Mouse (Mus musculus): Measurements from ENCODE around the gene Mapt. TPM values are rescaled to one million over a fixed set of nuclear protein-coding genes. Genes with fewer than 3 reads are reported as not detected.

Mapt gene
- polyA plus RNA-seq, 1 experiment = 1.4 TPM

DNA sequence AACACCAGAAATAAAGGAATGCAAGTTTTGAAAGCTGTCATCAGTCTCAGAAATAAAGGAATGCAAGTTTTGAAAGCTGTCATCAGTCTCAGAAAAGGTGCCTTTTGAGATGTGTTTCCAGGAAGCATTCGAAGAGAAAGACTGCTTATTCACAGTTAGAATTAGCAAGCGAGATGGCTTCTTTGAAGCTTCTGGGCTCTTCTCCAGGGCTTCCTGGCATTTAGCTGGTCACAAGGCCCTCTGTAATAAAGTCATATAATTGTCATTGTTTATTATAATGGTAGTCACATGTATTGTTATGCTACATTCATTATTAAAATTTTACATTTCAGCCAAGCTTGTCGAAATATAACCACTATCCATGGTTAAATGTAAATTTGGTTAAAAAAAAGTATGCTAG, 13.1 kb upstream of the Mapt start:
- no peak for DNase-seq
- TF ChIP-seq POLR2A (IDR thresholded peaks at IDR 0.05; ENCODE audit: control insufficient read depth, extremely low read depth, insufficient read depth, low read length, poor library complexity) (no peak), CTCF (IDR thresholded peaks at IDR 0.05; ENCODE audit: borderline replicate concordance, control insufficient read depth, extremely low read depth, insufficient read depth, low read length, poor library complexity) (no peak)
- no peak overlapping the region for H3K4me3 ChIP-seq (ENCODE audit: control insufficient read depth, insufficient read depth, low read length)
- no peaks in the 10 kb centered on the region for H3K27me3 ChIP-seq (ENCODE audit: control insufficient read depth, insufficient read depth, low read length)
- WGBS = 85% methylated on average over 3 of the region's 3 CpGs
- H3K4me1 ChIP-seq (replicated peaks; ENCODE audit: control insufficient read depth, insufficient read depth, low read length) = no peaks in the 10 kb centered on the region
- no peaks in the 10 kb centered on the region for H3K36me3 ChIP-seq (ENCODE audit: control insufficient read depth, insufficient read depth, low read length)
- no peak overlapping the region for H3K27ac ChIP-seq (ENCODE audit: control insufficient read depth, insufficient read depth, low read length)

DNA sequence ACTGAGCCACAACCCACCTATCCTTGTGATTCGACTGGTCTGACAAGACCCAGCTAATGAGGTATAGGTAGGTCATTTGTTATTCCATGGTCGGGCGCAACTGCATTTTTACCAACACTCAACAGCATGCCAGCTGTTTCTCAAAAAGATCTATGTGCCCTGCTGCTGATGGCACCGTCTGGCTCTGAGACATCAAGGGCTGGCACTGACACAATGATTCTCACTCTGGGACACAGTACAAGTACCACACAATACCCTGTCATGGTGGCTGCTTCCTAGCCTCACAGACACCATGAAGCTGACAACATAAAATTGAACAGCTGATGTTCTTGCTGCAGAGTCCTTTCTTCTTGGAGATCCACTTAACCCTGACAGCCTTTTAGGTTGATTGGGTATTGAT, 10.9 kb upstream of the Mapt start:
- 89% methylated on average over 4 of the region's 4 CpGs for WGBS

DNA sequence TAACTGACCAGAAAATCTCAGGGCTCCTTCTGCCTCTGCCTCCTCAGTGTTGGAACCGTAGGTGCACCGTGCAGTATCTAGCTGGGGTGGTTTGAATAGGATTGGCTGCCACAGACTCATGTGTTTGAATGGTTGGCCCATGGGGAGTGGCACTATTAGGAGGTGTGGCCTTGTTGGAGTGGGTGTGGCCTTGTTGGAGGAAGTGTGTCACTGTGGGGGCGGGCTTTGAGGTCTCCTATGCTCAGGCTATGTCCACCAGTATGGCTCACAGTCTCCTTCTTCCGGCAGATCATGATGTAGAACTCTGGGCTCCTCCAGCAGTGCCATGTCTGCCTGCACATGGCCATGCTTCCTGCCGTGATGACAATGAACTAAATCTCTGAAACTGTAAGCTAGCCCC, 9.4 kb upstream of the Mapt start:
- Histone ChIP-seq H3K4me3 (ENCODE audit: control insufficient read depth, insufficient read depth, low read length) (no peak overlapping the region), H3K27me3 (ENCODE audit: control insufficient read depth, insufficient read depth, low read length) (no peaks in the 10 kb centered on the region), H3K27ac (ENCODE audit: control insufficient read depth, insufficient read depth, low read length) (no peak overlapping the region), H3K36me3 (ENCODE audit: control insufficient read depth, insufficient read depth, low read length) (no peaks in the 10 kb centered on the region), H3K4me1 (replicated peaks; ENCODE audit: control insufficient read depth, insufficient read depth, low read length) (no peaks in the 10 kb centered on the region)
- no peak for DNase-seq
- WGBS = 88% methylated on average over 5 of the region's 5 CpGs
- TF ChIP-seq CTCF (IDR thresholded peaks at IDR 0.05; ENCODE audit: borderline replicate concordance, control insufficient read depth, extremely low read depth, insufficient read depth, low read length, poor library complexity) = no peak
- TF ChIP-seq POLR2A (IDR thresholded peaks at IDR 0.05; ENCODE audit: control insufficient read depth, extremely low read depth, insufficient read depth, low read length, poor library complexity) = no peak

More for the DNA sequence above, 10.9 kb upstream of the Mapt start:
- DNase-seq = no peak
- TF ChIP-seq POLR2A (IDR thresholded peaks at IDR 0.05; ENCODE audit: control insufficient read depth, extremely low read depth, insufficient read depth, low read length, poor library complexity) = no peak
- TF ChIP-seq CTCF (IDR thresholded peaks at IDR 0.05; ENCODE audit: borderline replicate concordance, control insufficient read depth, extremely low read depth, insufficient read depth, low read length, poor library complexity) = no peak
- Histone ChIP-seq H3K4me3 (ENCODE audit: control insufficient read depth, insufficient read depth, low read length) (no peak overlapping the region), H3K4me1 (replicated peaks; ENCODE audit: control insufficient read depth, insufficient read depth, low read length) (no peaks in the 10 kb centered on the region), H3K36me3 (ENCODE audit: control insufficient read depth, insufficient read depth, low read length) (no peaks in the 10 kb centered on the region), H3K27ac (ENCODE audit: control insufficient read depth, insufficient read depth, low read length) (no peak overlapping the region), H3K27me3 (ENCODE audit: control insufficient read depth, insufficient read depth, low read length) (no peaks in the 10 kb centered on the region)

DNA sequence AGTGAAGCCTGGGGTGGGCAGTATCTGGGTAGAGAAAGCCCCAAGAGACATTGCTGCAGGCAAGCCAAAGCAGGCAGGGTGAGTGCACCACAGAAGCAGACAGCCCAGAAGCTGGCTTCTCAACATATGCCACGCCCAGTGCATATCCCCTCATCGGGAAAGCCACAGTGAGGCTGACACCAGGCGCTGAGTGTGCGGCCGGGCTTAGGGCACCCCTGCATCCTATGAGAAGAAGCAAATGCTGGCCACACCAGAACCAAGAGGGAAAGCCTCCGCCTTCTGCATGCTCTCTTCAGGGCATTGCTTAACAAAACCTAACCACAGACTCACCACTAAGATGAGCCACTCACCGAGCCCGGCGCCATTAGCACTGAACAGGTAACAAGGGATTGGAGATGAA, 7.9 kb upstream of the Mapt start:
- TF ChIP-seq POLR2A (IDR thresholded peaks at IDR 0.05; ENCODE audit: control insufficient read depth, extremely low read depth, insufficient read depth, low read length, poor library complexity) (no peak), CTCF (IDR thresholded peaks at IDR 0.05; ENCODE audit: borderline replicate concordance, control insufficient read depth, extremely low read depth, insufficient read depth, low read length, poor library complexity) (no peak)
- H3K4me3 ChIP-seq (ENCODE audit: control insufficient read depth, insufficient read depth, low read length) = no peak overlapping the region
- 86% methylated on average over 9 of the region's 9 CpGs for WGBS

DNA sequence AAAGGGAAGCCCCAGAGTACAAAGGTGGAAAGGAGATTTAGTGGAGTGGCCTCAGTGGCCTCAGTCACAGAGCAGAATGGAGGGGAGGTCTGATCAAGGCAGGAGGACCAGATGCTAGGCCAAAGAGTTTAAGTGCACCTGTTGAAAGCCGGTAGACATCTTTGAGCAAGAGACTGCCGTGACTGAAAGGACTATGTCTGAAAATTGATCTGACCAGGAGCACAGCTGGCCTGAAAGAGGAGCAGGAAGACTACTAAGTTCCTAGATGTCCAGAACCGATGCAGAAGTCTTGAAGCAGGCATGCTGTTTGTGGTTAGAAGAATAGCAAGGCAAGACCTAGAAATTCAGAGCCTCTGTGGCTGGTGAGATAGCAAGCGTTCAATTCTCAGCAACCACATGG, 1.8 kb upstream of the Mapt start:
- 57% methylated on average over 4 of the region's 4 CpGs for WGBS
- no peaks in the 10 kb centered on the region for H3K36me3 ChIP-seq (ENCODE audit: control insufficient read depth, insufficient read depth, low read length)
- no peak overlapping the region for H3K4me3 ChIP-seq (ENCODE audit: control insufficient read depth, insufficient read depth, low read length)
- H3K4me1 ChIP-seq (replicated peaks; ENCODE audit: control insufficient read depth, insufficient read depth, low read length) = peaks cover 14% of the 10 kb centered on the region
- no peak for DNase-seq
- no peak overlapping the region for H3K27ac ChIP-seq (ENCODE audit: control insufficient read depth, insufficient read depth, low read length)
- TF ChIP-seq POLR2A (IDR thresholded peaks at IDR 0.05; ENCODE audit: control insufficient read depth, extremely low read depth, insufficient read depth, low read length, poor library complexity) (no peak), CTCF (IDR thresholded peaks at IDR 0.05; ENCODE audit: borderline replicate concordance, control insufficient read depth, extremely low read depth, insufficient read depth, low read length, poor library complexity) (no peak)
- H3K27me3 ChIP-seq (ENCODE audit: control insufficient read depth, insufficient read depth, low read length) = peaks cover 17% of the 10 kb centered on the region

More for the DNA sequence above, 7.9 kb upstream of the Mapt start:
- DNase-seq = no peak
- Histone ChIP-seq H3K27me3 (ENCODE audit: control insufficient read depth, insufficient read depth, low read length) (no peaks in the 10 kb centered on the region), H3K4me1 (replicated peaks; ENCODE audit: control insufficient read depth, insufficient read depth, low read length) (no peaks in the 10 kb centered on the region), H3K36me3 (ENCODE audit: control insufficient read depth, insufficient read depth, low read length) (no peaks in the 10 kb centered on the region), H3K27ac (ENCODE audit: control insufficient read depth, insufficient read depth, low read length) (no peak overlapping the region)

DNA sequence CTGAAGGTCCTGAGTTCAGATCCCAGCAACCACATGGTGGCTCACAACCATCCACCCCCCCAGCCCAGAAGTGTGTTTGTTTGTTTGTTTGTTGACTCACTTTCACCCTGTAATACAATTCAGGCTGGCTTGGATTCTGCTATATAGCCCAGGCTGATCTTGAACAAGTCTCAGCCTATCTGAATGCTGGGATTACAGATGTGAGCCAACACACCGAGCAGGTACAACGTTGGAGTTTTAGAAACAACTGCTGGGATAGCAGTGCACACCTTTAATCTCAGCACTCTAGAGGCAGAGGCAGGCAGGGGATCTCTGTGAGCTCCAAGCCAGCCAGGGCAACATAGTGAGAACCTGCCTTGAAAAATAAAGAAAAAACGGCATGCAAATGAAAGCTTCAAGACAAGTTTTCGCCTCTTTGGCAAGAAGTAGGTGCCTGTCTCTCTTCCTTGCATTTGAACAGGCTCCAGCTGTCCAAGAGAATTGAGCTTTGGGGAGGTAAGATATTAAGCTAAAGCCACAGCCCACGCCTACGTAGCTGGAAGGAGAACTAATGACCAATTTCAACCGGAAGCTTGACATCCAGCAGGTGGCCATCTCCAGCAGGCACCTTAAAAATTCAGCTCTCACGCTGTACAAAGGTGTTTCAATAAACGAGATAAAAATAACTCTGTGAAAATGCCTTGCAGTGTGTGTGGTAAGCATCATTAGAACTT, 968 bp upstream of the Mapt start:
- TF ChIP-seq POLR2A (IDR thresholded peaks at IDR 0.05; ENCODE audit: control insufficient read depth, extremely low read depth, insufficient read depth, low read length, poor library complexity) = no peak
- no peak for TF ChIP-seq CTCF (IDR thresholded peaks at IDR 0.05; ENCODE audit: borderline replicate concordance, control insufficient read depth, extremely low read depth, insufficient read depth, low read length, poor library complexity)
- WGBS = 17% methylated on average over 9 of the region's 9 CpGs
- Histone ChIP-seq H3K27ac (ENCODE audit: control insufficient read depth, insufficient read depth, low read length) (no peak overlapping the region), H3K4me3 (ENCODE audit: control insufficient read depth, insufficient read depth, low read length) (no peak overlapping the region), H3K27me3 (ENCODE audit: control insufficient read depth, insufficient read depth, low read length) (peaks cover 19% of the 10 kb centered on the region), H3K4me1 (replicated peaks; ENCODE audit: control insufficient read depth, insufficient read depth, low read length) (peaks cover 14% of the 10 kb centered on the region), H3K36me3 (ENCODE audit: control insufficient read depth, insufficient read depth, low read length) (no peaks in the 10 kb centered on the region)
- DNase-seq = no peak

Measured in thymus, adult 2 months (tissue).